Mouse (Mus musculus) gastrocnemius, postnatal 4 days (tissue): Measurements from ENCODE around the gene Pla2g4d. TPM values are rescaled to one million over a fixed set of nuclear protein-coding genes. Genes with fewer than 3 reads are reported as not detected.
"Not testable (repeated sequence)": the region's sequence is repeated elsewhere in the genome, so short reads cannot be mapped to it uniquely, and the experiment has no call there.

Experiments used
- DNase-seq, 2 experiments: peaks; one replicate each; pipeline ENCODE4 v3.0.0; 2021 to 2022; ENCODE audit warnings: low spot score in 2 of 2, mixed read lengths in 2 of 2
- total RNA-seq, 2 experiments: library from RNA; stranded (reverse); gene quantifications; 2 replicates each; pipeline ENCODE4 v1.2.3; 2021

Pla2g4d gene
- total RNA-seq, 2 experiments from 2014 or later = not detected

DNA sequence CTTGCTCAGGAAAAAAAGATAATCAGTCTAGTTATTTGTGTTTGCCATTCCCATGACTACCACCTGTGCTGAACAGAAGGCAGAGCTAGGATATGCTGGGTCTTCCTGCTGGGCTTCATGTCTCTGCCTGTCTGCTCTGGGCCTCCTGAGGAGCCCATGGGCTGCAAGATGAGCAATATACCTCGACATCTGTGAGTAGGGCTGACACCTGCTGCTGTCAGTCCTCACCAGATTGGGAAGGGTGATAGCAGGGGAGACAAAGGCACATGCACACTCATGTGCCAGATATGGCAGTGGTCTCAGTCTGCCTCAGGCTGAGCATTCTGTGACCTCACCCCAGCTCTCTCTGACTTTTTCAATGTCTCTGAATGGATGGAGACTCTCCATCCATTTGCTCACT, 26.1 kb downstream of the Pla2g4d start:
- DNase-seq = no peak

- no peak for DNase-seq
These were observed 27.7 kb downstream of the Pla2g4d start for GRCm38 (mm10) chr2:120261346-120261745.

- no peak for DNase-seq
These were observed 32.7 kb downstream of the Pla2g4d start for GRCm38 (mm10) chr2:120256259-120256658.

GRCm38 (mm10) chr2:120252644-120253043, 36.4 kb downstream of the Pla2g4d start:
- DNase-seq = no peak

- no peak for DNase-seq
These were observed 43.5 kb downstream of the Pla2g4d start for GRCm38 (mm10) chr2:120245421-120246016.

DNA sequence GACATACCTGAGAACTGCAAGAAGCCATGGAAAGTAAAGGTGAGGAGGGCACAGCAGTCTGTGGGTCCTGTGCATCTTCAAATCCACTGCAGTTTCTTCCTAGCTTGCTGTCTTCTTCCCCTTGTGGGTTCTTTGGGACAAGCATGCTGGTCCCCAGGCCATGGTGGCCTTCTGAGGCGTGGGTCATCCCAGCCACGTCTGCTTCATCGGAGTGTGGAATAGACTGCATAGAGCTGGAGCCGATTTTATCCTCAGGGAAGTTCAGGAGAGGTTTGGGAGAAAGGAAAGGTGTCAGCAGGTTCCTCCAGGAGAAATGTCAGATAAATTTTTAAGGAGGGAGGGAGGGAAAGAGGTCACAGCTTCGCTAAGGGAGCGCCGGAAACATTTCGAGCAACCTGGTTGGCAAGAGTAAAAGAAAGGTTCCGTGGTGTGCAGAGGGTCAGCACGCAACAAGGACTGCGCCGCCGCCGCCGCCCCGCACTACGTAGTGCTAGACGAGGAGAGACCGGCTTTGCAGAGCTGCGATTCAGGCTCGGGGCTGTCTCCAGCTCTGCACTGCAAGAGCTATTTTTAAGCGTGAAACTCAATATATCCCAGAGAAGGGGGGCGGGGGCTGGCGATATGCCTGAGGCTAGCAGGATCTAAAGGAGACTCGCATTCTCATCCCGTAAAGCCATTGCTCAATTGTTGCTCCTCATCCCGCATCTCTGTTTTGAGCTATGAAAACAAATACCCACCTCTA, 44.1 kb downstream of the Pla2g4d start, which contains the start of gene Pla2g4e:
Pla2g4e (minus strand) TSS at position 657 of the 742 bp plus-strand sequence.
- peak in 1 of 2 experiments; percentile 33 for DNase-seq

DNA sequence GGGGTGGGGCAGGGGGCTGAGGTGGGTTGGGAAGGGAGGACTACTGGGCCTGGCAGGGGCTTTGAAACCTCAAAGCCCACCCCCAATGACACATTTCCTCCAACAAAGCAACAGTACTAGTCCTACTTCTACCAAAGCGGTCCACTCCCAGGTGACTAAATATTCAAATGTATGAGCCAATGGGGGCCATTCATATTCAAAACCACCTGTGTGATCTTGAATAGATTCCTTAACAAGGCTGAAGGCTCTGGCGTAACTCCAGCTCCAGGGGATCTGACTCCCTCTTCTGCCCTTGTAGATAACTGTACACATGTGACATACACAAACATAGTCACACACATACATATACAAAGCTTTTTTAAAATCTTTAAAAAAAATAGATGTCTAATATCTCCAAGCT, 45.0 kb downstream of the Pla2g4d start:
- DNase-seq = no peak

DNA sequence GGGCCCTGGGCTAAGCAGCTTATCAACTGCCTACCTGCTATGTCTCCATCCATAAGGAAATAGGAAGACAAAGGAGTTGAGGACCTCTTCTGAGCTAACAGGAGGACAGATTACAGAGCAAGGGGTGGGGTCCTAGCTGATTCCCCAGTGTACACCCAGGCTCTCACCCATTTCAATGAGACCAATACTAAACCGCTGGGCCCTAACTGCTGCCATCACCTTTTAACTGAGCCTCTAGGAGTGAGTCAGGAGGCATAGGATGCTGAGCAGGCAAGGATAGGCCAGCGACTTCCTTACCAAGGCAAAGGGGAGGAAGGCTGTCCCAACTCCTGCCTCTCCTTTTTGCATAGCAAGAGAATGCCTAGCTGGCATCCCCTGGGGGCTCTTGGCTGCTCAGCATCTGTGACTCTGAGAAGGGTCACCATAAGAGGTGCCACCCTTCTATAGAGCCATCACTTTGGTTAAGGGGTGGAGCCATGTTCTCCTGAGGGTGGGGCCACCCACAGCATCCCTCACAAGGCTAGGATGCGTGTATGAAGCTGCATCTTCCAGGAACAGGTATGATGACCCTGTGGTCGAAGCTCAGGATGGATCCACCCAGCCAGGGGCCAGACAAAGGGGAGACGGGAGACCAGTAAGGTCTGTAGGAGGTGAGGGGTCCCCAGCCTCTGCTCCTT, 46.1 kb downstream of the Pla2g4d start:
- no peak for DNase-seq

DNA sequence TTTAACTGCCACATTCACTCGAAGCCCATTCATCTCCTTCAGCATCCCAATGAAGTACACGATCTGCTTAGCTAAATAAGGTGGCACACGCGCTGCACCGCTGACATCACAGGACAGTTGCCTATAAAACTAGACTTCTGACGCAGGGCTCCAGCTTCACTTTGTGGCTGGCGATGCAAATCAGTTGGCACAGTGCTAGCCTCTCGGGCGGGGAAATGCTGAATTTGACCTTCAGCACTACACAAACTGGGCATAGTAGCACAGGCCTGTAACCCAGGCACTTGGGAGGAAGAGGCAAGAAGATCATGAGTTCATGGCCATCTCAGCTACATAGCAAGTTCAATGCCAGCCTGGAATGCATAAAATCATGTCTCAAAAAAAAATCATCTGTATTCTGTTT, 50.3 kb downstream of the Pla2g4d start:
- DNase-seq = not testable (repeated sequence)

GRCm38 (mm10) chr2:120237784-120238183, 51.2 kb downstream of the Pla2g4d start:
- DNase-seq = no peak

- DNase-seq = no peak
These were observed 52.9 kb downstream of the Pla2g4d start for GRCm38 (mm10) chr2:120235947-120236640.

DNA sequence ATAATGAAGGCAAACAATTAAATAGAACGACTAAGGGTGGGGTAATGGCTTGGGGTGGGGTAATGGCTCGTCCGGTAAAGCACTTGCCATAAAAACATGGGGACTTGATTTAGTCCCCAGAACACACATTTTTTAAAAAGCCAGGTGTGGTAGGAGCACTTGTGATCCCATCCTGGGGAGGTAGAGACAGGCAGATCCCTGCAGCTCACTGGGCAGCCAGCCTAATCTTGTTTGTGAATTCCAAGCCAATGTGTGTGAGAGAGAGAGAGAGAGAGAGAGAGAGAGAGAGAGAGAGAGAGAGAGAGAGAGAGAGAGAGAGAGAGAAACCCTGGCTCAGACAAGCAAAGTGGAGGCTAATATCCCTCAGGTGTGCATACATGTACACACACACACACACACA, 53.6 kb downstream of the Pla2g4d start:
- no peak for DNase-seq

DNA sequence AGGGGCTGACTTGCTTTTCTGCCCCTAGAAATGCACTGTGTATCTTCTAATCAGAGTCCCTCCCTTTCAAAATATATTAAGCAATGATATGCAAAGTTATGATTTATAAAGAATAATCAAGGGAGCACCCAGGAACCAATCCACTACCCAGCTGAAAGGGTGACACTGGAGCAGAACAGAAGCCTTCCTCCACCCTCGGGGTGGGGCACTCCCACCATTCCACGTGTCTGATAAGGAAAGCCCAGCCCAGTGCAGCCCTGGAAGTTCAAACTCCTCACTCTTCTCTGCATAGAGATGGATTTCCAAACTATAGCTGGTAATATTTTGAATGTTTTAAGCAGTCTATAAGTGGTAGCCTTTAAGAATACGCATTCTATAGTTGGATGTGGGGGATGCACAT, 57.4 kb downstream of the Pla2g4d start:
- DNase-seq = no peak

Other genes with a start within 250 kb of the Pla2g4d start
- 100 to 1,000 TPM; 166 to 179 TPM for gene Ehd4, start 134.6 kb downstream of the Pla2g4d start, total RNA-seq
- gene Pla2g4e, start 43.9 kb downstream of the Pla2g4d start, total RNA-seq = 10 to 100 TPM; 21.2 to 27.9 TPM
- gene Pla2g4f, start 25.0 kb upstream of the Pla2g4d start, total RNA-seq = under 1 TPM in 1 of 2 experiments, not detected in 1; 0.10 TPM
- gene Vps39, start 63.9 kb upstream of the Pla2g4d start, total RNA-seq = 10 to 100 TPM; 27.3 to 34.7 TPM
- gene Ganc, start 114.7 kb upstream of the Pla2g4d start, total RNA-seq = 10 to 100 TPM; 19.9 to 22.1 TPM
- 10 to 100 TPM; 31.8 to 38.7 TPM for gene Tmem87a, start 114.9 kb upstream of the Pla2g4d start, total RNA-seq
- gene Capn3, start 166.8 kb upstream of the Pla2g4d start, total RNA-seq = 10 to 100 TPM; 79.3 to 83.4 TPM